Mouse (Mus musculus): Measurements from ENCODE around the gene Fgfr2.

DNA sequence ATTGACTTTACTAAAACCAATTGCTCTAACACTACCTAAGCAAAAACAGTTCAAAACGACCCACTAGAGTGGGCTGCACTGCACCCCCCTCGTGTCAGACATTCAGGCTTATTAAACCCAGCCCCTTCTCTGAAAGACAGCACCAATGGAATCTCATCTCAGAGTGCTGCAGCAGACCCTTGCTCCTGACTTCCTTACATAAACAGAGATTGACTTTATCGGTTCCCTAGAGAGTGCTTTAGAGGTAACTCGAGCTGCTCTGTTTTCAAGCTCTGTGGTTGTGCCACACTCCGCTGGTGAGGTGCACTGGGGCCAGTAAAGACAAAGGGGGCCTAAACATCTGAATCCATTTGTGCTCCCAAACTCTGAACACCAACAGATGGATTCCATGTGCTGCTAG lies 2696.6 kb downstream of the Fgfr2 start:
- TF ChIP-seq CTCF (IDR thresholded peaks at IDR 0.05; ENCODE audit: low read depth), result no peak
- TF ChIP-seq EP300 (IDR thresholded peaks at IDR 0.05; ENCODE audit: low read depth), result no peak

Data from liver, postnatal 0 days (tissue).